Mouse (Mus musculus): ENCODE results near the gene Sox5. TPM values are rescaled to one million over a fixed set of nuclear protein-coding genes. Genes with fewer than 3 reads are reported as not detected.

Gene Sox5
- polyA plus RNA-seq, 1 experiment from 2014 or later, result 43.3 TPM

DNA sequence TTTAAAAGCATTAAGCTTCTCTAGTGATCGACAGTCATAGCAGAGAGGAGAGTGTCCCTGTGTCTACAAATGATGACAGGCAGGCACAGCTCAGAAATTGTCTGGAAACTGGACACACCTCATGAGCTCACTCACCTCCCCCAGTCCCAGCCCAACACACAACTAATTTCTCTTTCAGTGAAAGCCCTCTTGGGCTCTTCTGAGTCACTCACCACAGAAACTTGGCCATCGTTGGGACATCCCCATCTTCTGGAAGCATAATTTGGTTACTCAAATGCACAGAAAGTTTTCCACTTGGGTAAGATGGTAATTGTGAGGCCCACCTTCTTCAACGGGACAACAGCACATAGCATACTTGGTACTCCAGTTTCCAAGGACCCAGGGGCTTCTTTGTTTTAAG, 92.7 kb downstream of the Sox5 start:
- Histone ChIP-seq H3K4me2 (ENCODE audit: low read length) (no peak overlapping the region), H3K36me3 (ENCODE audit: control insufficient read depth, insufficient read depth, low read length) (no peaks in the 10 kb centered on the region), H3K27ac (ENCODE audit: low read length) (no peak overlapping the region), H3K4me3 (ENCODE audit: low read depth, low read length) (no peak overlapping the region), H3K27me3 (ENCODE audit: control insufficient read depth, insufficient read depth, low read depth, low read length) (no peaks in the 10 kb centered on the region), H3K9me3 (replicated peaks; ENCODE audit: control insufficient read depth, low read length, poor library complexity, severe bottlenecking) (no peaks in the 10 kb centered on the region), H3K4me1 (ENCODE audit: control insufficient read depth, insufficient read depth, low read length) (no peaks in the 10 kb centered on the region), H3K9ac (ENCODE audit: low read depth, low read length) (no peak overlapping the region)
- WGBS, result 96% methylated on average over 3 of the region's 3 CpGs
- ATAC-seq, result no peak

DNA sequence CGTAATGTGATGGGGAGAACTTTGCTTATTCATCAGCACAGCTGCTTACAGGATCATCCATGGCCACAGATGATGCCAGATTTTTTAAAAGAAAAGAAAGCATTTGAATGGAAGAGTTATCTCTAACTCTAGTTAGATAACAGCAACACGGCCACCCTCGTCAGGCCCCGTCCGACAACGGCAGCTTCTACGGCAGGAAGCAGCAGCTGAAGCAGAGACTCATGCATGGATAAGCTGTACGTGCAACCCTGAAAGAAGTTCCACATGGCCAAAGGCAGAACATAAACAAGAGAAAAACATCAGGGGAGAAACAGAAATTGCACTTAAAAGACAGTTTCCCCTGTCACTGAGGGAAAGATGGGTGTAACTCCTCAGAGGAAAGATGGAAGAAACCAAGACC, 94.1 kb downstream of the Sox5 start:
- ATAC-seq, result no peak
- no peaks in the 10 kb centered on the region for H3K9me3 ChIP-seq (replicated peaks; ENCODE audit: control insufficient read depth, low read length, poor library complexity, severe bottlenecking)
- no peaks in the 10 kb centered on the region for H3K4me1 ChIP-seq (ENCODE audit: control insufficient read depth, insufficient read depth, low read length)
- H3K27me3 ChIP-seq (ENCODE audit: control insufficient read depth, insufficient read depth, low read depth, low read length), result no peaks in the 10 kb centered on the region
- H3K9ac ChIP-seq (ENCODE audit: low read depth, low read length), result no peak overlapping the region
- 82% methylated on average over 8 of the region's 8 CpGs for WGBS
- H3K36me3 ChIP-seq (ENCODE audit: control insufficient read depth, insufficient read depth, low read length), result no peaks in the 10 kb centered on the region
- H3K27ac ChIP-seq (ENCODE audit: low read length), result no peak overlapping the region
- H3K4me2 ChIP-seq (ENCODE audit: low read length), result no peak overlapping the region
- H3K4me3 ChIP-seq (ENCODE audit: low read depth, low read length), result no peak overlapping the region

DNA sequence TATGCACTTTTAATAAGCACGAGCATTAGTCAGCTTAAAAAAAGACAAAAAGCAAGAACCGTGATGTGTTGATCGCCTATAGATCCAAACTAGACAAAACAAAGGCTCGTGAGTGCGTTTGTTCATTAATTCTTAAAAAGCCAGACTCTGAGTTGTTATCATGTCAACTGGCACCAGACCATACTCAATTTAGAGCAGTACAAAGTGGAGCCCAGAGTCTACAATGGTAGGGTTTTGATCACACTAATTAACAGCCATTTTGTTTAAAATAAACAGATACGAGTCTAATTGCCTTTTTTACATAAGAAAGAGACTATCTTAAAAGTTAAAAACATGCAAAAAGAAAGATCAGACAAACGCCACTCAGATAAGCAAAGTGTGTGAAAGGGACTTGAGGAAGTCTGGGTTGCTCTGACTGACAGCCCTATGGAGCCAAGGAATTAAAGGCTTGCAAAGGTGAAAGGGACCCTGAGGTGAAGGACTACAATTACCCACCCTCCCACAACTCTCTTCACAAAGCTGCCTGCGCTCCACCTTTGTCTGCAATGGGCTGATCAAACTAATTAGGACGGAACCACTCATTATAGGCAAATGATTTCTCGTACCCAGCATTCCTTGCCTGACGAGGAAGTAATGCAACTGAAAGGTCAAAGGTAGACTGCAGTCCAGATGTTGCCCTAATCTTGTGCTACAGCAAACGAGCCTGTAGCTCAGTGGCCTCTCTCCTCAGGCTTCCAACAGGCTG, 100.6 kb downstream of the Sox5 start:
- ATAC-seq, result no peak
- WGBS, result 57% methylated on average over 12 of the region's 12 CpGs

DNA sequence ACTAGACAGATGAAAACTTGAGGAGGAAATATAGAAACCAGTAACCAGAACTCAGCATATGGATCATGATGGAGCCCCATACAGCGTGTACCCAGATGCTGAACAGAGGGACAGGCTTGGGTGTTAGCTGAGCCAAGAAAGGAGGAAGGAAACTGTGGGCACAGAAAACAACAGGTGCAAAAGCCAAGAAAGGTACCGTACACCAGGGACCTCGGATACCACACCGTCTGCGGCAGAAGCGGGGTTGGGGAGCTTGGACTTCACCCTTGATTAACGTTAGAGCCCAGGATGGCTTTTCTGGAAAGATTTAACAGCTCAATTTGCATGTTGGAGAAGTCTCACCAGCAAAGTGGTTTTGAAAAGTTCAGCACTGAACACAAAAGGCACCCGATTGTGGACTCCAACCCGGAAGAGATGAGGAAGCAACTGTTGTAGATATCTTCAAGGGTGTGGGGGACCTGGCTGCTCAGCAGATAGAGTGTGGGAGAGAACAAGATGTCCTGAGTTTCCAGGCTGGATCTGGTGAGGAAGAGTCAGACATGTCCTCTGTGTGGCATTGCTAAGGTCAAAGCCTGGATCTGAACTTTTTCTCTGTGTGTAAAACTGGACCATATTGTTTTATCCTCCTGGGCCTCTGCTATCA, 104.2 kb downstream of the Sox5 start:
- H3K27ac ChIP-seq (ENCODE audit: low read length), result no peak overlapping the region
- no peak for ATAC-seq
- no peak overlapping the region for H3K4me3 ChIP-seq (ENCODE audit: low read depth, low read length)
- no peaks in the 10 kb centered on the region for H3K4me1 ChIP-seq (ENCODE audit: control insufficient read depth, insufficient read depth, low read length)
- no peaks in the 10 kb centered on the region for H3K9me3 ChIP-seq (replicated peaks; ENCODE audit: control insufficient read depth, low read length, poor library complexity, severe bottlenecking)
- no peak overlapping the region for H3K9ac ChIP-seq (ENCODE audit: low read depth, low read length)
- H3K36me3 ChIP-seq (ENCODE audit: control insufficient read depth, insufficient read depth, low read length), result no peaks in the 10 kb centered on the region
- H3K27me3 ChIP-seq (ENCODE audit: control insufficient read depth, insufficient read depth, low read depth, low read length), result no peaks in the 10 kb centered on the region
- WGBS, result 95% methylated on average over 9 of the region's 9 CpGs
- no peak overlapping the region for H3K4me2 ChIP-seq (ENCODE audit: low read length)

More for the DNA sequence above, 100.6 kb downstream of the Sox5 start:
- Histone ChIP-seq H3K4me3 (ENCODE audit: low read depth, low read length) (no peak overlapping the region), H3K27ac (ENCODE audit: low read length) (no peak overlapping the region), H3K27me3 (ENCODE audit: control insufficient read depth, insufficient read depth, low read depth, low read length) (no peaks in the 10 kb centered on the region), H3K9me3 (replicated peaks; ENCODE audit: control insufficient read depth, low read length, poor library complexity, severe bottlenecking) (no peaks in the 10 kb centered on the region), H3K4me2 (ENCODE audit: low read length) (no peak overlapping the region), H3K36me3 (ENCODE audit: control insufficient read depth, insufficient read depth, low read length) (no peaks in the 10 kb centered on the region), H3K4me1 (ENCODE audit: control insufficient read depth, insufficient read depth, low read length) (no peaks in the 10 kb centered on the region), H3K9ac (ENCODE audit: low read depth, low read length) (no peak overlapping the region)

DNA sequence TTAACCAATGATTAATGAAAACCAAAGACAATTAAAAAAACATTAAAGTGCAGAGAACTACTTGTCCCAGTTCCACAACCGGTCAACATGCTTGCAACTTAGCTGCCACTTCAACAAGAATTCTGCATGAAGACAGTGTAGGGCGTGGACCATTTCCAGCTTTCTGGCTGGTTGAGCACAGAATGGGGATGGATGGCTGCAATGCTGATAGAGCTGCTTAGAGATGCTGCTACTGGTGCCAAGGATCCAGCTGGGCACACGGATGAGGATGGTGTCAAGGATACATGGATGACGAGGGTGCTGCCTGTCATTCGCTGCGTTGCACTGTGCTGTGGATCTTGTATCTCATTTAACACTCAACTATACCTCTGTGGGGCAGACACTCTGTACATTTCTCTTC, 106.7 kb downstream of the Sox5 start:
- Histone ChIP-seq H3K4me2 (ENCODE audit: low read length) (no peak overlapping the region), H3K4me3 (ENCODE audit: low read depth, low read length) (no peak overlapping the region), H3K36me3 (ENCODE audit: control insufficient read depth, insufficient read depth, low read length) (no peaks in the 10 kb centered on the region), H3K9me3 (replicated peaks; ENCODE audit: control insufficient read depth, low read length, poor library complexity, severe bottlenecking) (no peaks in the 10 kb centered on the region), H3K27ac (ENCODE audit: low read length) (no peak overlapping the region), H3K9ac (ENCODE audit: low read depth, low read length) (no peak overlapping the region), H3K4me1 (ENCODE audit: control insufficient read depth, insufficient read depth, low read length) (no peaks in the 10 kb centered on the region; the same call in 1 of the 2 replicates), H3K27me3 (ENCODE audit: control insufficient read depth, insufficient read depth, low read depth, low read length) (no peaks in the 10 kb centered on the region)
- WGBS, result 88% methylated on average over 6 of the region's 6 CpGs
- no peak for ATAC-seq

DNA sequence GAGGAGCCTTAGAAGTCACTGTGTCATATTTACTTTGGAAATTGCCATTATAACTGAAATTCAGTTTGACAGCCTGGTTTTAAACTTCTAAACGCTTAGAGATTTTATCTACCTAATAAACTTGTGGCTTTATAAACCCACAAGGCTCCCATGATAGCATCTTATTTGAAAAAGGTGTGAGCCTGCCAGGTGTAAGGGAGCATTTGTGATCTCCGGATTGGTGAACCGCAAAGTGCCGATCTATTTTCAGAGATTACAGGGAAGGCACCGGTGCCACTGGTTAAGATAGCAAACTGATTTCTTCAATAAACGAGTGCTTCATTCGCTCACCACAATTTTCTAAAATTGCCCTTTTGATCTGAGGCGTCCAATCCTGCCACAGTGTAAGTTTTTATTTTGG, 107.9 kb downstream of the Sox5 start:
- Histone ChIP-seq H3K9ac (ENCODE audit: low read depth, low read length) (no peak overlapping the region), H3K27ac (ENCODE audit: low read length) (no peak overlapping the region), H3K9me3 (replicated peaks; ENCODE audit: control insufficient read depth, low read length, poor library complexity, severe bottlenecking) (no peaks in the 10 kb centered on the region), H3K27me3 (ENCODE audit: control insufficient read depth, insufficient read depth, low read depth, low read length) (no peaks in the 10 kb centered on the region), H3K36me3 (ENCODE audit: control insufficient read depth, insufficient read depth, low read length) (no peaks in the 10 kb centered on the region), H3K4me1 (ENCODE audit: control insufficient read depth, insufficient read depth, low read length) (no peaks in the 10 kb centered on the region; the same call in 1 of the 2 replicates), H3K4me3 (ENCODE audit: low read depth, low read length) (no peak overlapping the region), H3K4me2 (ENCODE audit: low read length) (no peak overlapping the region)
- no peak for ATAC-seq
- 84% methylated on average over 8 of the region's 8 CpGs for WGBS

DNA sequence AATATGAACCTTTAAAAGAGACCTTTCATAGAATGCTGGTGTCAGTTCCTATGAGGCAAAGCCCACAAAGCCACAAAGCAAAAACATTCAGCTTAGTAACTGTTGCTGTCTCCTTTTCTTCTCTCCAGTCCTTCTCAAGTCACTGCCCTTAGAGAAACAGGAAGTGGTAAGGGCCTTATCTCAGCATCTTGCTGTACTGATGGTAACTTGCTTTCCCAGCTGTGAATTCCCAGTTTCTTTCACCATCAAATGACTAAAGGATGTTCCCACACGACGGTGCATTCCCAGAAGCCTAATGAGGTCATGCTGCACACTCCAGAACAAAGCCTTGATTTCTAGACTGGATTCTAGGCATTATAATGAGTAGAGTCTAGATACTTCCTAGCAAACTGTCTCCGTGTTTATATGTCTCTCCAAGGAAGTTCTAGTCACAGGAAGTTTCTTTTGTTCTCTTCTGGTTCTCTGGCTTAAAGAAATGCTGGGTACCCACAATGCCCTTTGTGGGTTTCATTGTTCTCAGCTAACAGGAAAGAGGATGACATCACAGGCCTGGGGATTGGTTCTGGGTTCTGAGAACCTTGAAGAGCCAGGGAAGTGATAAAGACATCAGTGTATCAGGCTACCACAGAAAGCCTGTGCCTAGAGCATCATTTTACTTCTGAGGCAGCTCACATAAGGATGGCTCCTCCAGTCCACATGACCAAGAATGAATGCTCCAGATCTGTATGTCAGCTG, 111.2 kb downstream of the Sox5 start:
- no peaks in the 10 kb centered on the region for H3K36me3 ChIP-seq (ENCODE audit: control insufficient read depth, insufficient read depth, low read length)
- ATAC-seq, result no peak
- no peaks in the 10 kb centered on the region; the same call in 1 of the 2 replicates for H3K4me1 ChIP-seq (ENCODE audit: control insufficient read depth, insufficient read depth, low read length)
- H3K4me2 ChIP-seq (ENCODE audit: low read length), result no peak overlapping the region
- H3K9me3 ChIP-seq (replicated peaks; ENCODE audit: control insufficient read depth, low read length, poor library complexity, severe bottlenecking), result no peaks in the 10 kb centered on the region; the same call in 1 of the 2 replicates
- no peak overlapping the region for H3K27ac ChIP-seq (ENCODE audit: low read length)
- 56% methylated on average over 3 of the region's 3 CpGs for WGBS
- no peaks in the 10 kb centered on the region for H3K27me3 ChIP-seq (ENCODE audit: control insufficient read depth, insufficient read depth, low read depth, low read length)
- no peak overlapping the region for H3K9ac ChIP-seq (ENCODE audit: low read depth, low read length)
- H3K4me3 ChIP-seq (ENCODE audit: low read depth, low read length), result no peak overlapping the region

DNA sequence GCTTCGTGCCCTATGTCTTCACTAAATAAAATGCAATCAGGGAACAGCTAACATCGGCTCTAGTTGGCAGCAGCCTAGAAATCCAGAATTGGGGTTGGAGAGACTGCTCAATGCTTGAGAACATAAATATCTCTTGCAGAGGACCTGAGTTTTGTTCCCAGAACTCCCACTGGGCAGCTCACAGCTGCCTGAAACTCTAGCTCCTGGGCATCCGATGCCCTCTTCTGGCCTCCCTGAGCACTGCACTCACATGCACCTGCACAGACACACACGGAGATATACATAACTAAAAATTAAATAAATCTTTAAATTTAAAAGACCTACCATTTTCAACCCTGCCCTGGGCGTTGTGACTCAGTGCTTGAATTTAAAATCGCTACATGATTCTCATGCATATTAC, 115.2 kb downstream of the Sox5 start:
- ATAC-seq, result no peak
- Histone ChIP-seq H3K9ac (ENCODE audit: low read depth, low read length) (no peak overlapping the region), H3K4me2 (ENCODE audit: low read length) (no peak overlapping the region), H3K4me1 (ENCODE audit: control insufficient read depth, insufficient read depth, low read length) (no peaks in the 10 kb centered on the region; the same call in 1 of the 2 replicates), H3K36me3 (ENCODE audit: control insufficient read depth, insufficient read depth, low read length) (no peaks in the 10 kb centered on the region), H3K9me3 (replicated peaks; ENCODE audit: control insufficient read depth, low read length, poor library complexity, severe bottlenecking) (no peaks in the 10 kb centered on the region; the same call in 1 of the 2 replicates), H3K27me3 (ENCODE audit: control insufficient read depth, insufficient read depth, low read depth, low read length) (no peaks in the 10 kb centered on the region), H3K27ac (ENCODE audit: low read length) (no peak overlapping the region), H3K4me3 (ENCODE audit: low read depth, low read length) (no peak overlapping the region)
- WGBS, result 89% methylated on average over 6 of the region's 6 CpGs

DNA sequence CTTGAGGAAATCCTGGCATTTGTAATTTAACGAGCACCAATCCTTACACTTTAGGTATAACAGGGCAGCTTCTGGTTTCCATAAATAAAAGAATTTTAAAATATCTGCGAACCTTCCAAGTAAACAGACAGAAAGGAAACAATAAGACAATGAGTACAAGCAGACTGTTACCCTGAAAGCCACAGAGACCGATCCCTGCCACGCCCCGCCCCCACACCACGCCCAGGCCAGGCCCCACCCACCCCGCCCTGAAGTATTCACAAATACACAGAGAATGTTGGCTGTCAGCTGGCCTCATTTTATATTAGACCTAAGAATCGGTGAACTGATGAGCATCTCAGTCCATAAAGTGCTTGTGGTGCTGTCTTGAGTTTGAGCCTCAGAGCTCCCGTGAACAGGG, 117.0 kb downstream of the Sox5 start:
- no peak overlapping the region for H3K4me2 ChIP-seq (ENCODE audit: low read length)
- H3K27ac ChIP-seq (ENCODE audit: low read length), result no peak overlapping the region
- H3K4me3 ChIP-seq (ENCODE audit: low read depth, low read length), result no peak overlapping the region
- WGBS, result 84% methylated on average over 9 of the region's 9 CpGs
- 0 out of 2 replicates have a peak, but pooled peaks cover 2% of the 10 kb centered on the region for H3K4me1 ChIP-seq (ENCODE audit: control insufficient read depth, insufficient read depth, low read length)
- H3K27me3 ChIP-seq (ENCODE audit: control insufficient read depth, insufficient read depth, low read depth, low read length), result no peaks in the 10 kb centered on the region
- no peaks in the 10 kb centered on the region for H3K36me3 ChIP-seq (ENCODE audit: control insufficient read depth, insufficient read depth, low read length)
- ATAC-seq, result no peak
- H3K9me3 ChIP-seq (replicated peaks; ENCODE audit: control insufficient read depth, low read length, poor library complexity, severe bottlenecking), result no peaks in the 10 kb centered on the region; the same call in 1 of the 2 replicates
- H3K9ac ChIP-seq (ENCODE audit: low read depth, low read length), result no peak overlapping the region

Measured in midbrain, embryonic 16.5 days (tissue).